Mouse (Mus musculus): ENCODE measurements at regions not wholly inside any gene's neighbourhood (a gene's known extent, or its start where the extent isn't known, plus 50 kb on each side); places are given as distances from the start of the nearest gene placed in this dataset.

DNA sequence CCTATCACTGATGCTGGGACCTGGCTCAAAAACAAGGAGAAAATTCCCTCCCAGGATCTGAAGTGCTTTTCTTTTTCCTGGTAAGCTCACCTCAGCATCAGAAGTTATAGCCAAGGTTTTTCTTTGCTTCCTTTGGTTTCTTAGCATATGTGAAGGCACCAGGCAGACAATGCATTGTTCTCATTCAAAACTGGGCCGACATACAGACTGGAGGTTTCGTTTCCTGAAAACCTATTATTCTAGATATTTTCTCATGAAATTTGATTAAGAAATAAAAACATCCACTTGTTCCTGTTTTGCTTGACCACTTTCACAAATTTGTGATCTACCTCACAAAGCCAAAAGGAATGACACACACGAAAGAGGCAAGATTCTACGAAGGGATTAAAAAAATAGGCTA, 308.7 kb downstream of the Inhba start:
- H3K36me3 ChIP-seq: no peaks in the 10 kb centered on the region
- H3K4me1 ChIP-seq: no peaks in the 10 kb centered on the region
- no peak for ATAC-seq (ENCODE audit: low FRiP score, low read depth)
- no peak overlapping the region for H3K9ac ChIP-seq
- H3K27me3 ChIP-seq: no peaks in the 10 kb centered on the region
- no peak overlapping the region for H3K4me2 ChIP-seq (replicated peaks)
- H3K9me3 ChIP-seq: no peaks in the 10 kb centered on the region
- 86% methylated on average over 4 of the region's 4 CpGs for WGBS
- no peak overlapping the region for H3K27ac ChIP-seq
- no peak overlapping the region for H3K4me3 ChIP-seq

DNA sequence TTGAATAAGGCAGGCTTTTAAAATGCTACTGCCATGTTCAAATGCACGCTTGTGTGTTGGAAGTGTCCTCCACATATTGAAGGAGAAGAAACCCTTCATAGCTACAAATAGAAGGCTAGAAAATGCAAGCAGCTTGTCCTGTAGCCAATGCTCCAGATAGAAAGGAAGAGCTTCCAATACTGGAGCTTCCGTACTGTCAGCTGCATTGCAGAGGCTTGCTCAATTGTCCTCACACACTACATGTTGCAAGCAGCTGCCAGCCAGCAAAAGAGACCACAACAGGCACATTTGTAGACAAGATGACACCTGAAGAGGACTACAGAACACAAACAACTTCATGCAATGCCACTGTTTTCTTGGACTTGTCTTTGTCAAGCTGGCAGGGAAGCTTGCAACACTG, 314.0 kb downstream of the Inhba start:
- H3K9me3 ChIP-seq: no peaks in the 10 kb centered on the region
- no peaks in the 10 kb centered on the region for H3K36me3 ChIP-seq
- no peak overlapping the region for H3K4me2 ChIP-seq (replicated peaks)
- H3K27me3 ChIP-seq: no peaks in the 10 kb centered on the region
- no peak overlapping the region for H3K4me3 ChIP-seq
- no peak for ATAC-seq (ENCODE audit: low FRiP score, low read depth)
- H3K27ac ChIP-seq: no peak overlapping the region
- WGBS: 80% methylated on average over 2 of the region's 2 CpGs
- H3K4me1 ChIP-seq: no peaks in the 10 kb centered on the region
- H3K9ac ChIP-seq: no peak overlapping the region

DNA sequence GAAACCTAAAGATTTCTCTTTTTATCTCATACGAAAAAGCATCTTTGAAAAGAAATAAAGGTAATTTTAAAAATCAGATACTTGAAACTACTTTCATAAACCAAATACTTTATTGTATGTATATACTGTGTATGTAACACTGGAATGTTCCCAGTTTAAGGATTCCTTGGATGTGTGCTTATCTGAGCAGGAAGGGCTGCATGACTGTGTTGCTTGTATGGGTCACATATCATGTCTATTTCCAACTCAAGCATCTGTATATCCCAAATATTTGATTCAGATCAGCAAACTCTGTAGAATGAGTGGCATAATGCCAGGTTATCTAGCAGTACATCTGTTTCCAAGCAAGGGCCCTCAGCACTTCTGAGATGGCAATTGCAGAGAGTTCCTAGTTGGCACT, 330.1 kb downstream of the Inhba start:
- Histone ChIP-seq H3K9me3 (no peaks in the 10 kb centered on the region), H3K27me3 (no peaks in the 10 kb centered on the region), H3K4me1 (no peaks in the 10 kb centered on the region), H3K4me3 (no peak overlapping the region), H3K36me3 (no peaks in the 10 kb centered on the region), H3K27ac (no peak overlapping the region), H3K4me2 (replicated peaks) (no peak overlapping the region), H3K9ac (no peak overlapping the region)
- 85% methylated on average over 1 of the region's 1 CpGs for WGBS
- ATAC-seq (ENCODE audit: low FRiP score, low read depth): no peak

DNA sequence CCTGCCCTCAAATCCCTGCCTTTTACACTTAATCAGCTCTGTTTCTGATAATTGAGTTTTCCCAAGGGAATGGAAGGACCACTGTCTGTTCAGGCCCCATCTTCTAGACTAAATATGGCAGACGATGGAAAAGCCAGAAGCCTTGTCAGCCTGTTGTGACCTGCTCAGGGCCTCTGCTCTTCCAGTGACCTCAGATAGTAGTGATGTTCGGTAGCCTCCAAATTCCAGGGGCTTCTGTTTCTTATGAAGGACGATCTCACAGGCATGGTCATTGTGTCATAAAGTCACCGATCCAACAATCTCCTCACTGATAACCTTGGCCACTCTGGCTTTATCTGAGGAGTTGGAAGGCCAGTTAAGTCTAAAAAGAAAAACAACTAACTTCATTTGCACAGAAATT, 330.5 kb downstream of the Inhba start:
- no peaks in the 10 kb centered on the region for H3K36me3 ChIP-seq
- H3K4me2 ChIP-seq (replicated peaks): no peak overlapping the region
- H3K4me1 ChIP-seq: no peaks in the 10 kb centered on the region
- ATAC-seq (ENCODE audit: low FRiP score, low read depth): no peak
- WGBS: 75% methylated on average over 4 of the region's 4 CpGs
- no peaks in the 10 kb centered on the region for H3K27me3 ChIP-seq
- H3K9me3 ChIP-seq: no peaks in the 10 kb centered on the region
- no peak overlapping the region for H3K9ac ChIP-seq
- H3K27ac ChIP-seq: no peak overlapping the region
- no peak overlapping the region for H3K4me3 ChIP-seq

DNA sequence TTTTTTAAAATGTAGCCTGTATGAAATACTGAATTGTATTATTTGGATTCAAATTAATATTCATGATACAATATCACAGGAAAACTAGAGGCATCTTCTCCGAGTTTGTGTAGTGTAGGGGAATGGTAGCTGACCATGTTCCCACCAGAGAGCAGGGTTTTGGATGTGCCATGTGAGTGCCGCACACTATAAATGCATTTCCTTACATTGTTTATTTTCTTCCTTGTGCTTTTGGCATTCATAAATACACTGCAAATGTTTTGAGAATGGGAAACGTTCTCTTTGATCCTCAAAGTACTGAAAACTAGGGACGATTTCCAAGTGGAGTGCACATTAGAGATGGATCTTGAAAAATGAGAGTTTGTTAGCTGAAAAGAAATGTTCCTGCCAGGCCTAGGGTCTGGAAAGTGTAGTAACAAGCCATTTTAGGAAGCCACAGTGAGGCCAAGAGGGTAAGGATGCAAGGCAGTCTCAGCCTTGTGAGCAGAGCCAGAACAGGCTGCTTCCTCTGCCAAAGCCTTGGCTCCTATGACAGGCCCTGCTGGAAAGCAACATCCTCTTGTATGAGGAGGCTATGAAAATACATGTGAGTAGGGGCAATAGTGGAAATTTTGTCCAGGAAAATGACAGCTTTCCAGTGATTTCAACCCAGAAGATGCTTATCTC, 331.8 kb downstream of the Inhba start:
- H3K36me3 ChIP-seq: no peaks in the 10 kb centered on the region
- H3K9ac ChIP-seq: no peak overlapping the region
- no peak overlapping the region for H3K4me3 ChIP-seq
- H3K9me3 ChIP-seq: no peaks in the 10 kb centered on the region
- no peaks in the 10 kb centered on the region for H3K27me3 ChIP-seq
- ATAC-seq (ENCODE audit: low FRiP score, low read depth): no peak
- H3K27ac ChIP-seq: no peak overlapping the region
- WGBS: 77% methylated on average over 4 of the region's 4 CpGs
- no peak overlapping the region for H3K4me2 ChIP-seq (replicated peaks)
- H3K4me1 ChIP-seq: no peaks in the 10 kb centered on the region

DNA sequence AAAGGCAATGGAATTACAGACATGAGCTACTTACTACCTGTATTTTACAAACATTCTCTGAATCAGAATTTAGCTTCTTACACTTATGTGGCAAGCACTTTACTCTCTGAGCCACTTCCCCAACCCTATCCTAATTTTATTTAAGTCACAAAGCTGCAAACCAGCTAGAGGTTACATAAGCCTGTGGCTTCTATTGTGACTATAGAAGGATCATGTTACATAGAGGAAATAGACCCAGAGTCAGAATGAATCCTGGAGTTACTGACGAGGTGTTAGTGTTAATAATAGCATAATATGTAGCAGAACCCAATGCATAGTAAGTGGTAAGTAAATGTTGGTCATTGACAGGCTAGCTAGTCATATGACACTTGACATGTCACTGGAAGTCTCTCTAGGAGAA, 337.7 kb downstream of the Inhba start:
- Histone ChIP-seq H3K4me2 (replicated peaks) (no peak overlapping the region), H3K4me1 (peaks cover 5% of the 10 kb centered on the region; the same call in 1 of the 2 replicates), H3K27me3 (no peaks in the 10 kb centered on the region), H3K9me3 (no peaks in the 10 kb centered on the region), H3K36me3 (no peaks in the 10 kb centered on the region), H3K4me3 (no peak overlapping the region), H3K27ac (no peak overlapping the region), H3K9ac (no peak overlapping the region)
- WGBS: 8% methylated on average over 1 of the region's 1 CpGs
- no peak for ATAC-seq (ENCODE audit: low FRiP score, low read depth)

DNA sequence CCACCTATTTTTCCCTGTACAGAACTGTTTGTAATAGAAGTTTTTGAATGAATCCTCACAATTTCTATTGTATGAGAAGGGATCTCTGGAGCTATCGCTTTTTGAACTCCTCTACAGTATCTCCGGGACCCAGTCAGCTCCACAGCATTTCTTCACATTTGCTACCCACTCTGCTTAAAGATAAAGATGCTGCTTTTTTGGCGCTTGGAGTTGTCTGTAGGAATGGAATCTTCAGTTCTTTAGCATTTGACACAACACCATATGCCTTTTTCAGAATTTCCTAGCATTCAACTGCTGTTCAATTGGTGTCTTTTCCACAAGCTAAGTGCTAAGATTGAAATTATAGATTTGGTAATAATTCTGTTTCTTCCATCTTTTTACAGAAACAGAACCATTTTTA, 338.4 kb downstream of the Inhba start:
- peaks cover 5% of the 10 kb centered on the region; the same call in 1 of the 2 replicates for H3K4me1 ChIP-seq
- no peaks in the 10 kb centered on the region for H3K9me3 ChIP-seq
- H3K27me3 ChIP-seq: no peaks in the 10 kb centered on the region
- ATAC-seq (ENCODE audit: low FRiP score, low read depth): no peak
- H3K4me3 ChIP-seq: no peak overlapping the region
- WGBS: 87% methylated on average over 3 of the region's 3 CpGs
- no peaks in the 10 kb centered on the region for H3K36me3 ChIP-seq
- H3K9ac ChIP-seq: no peak overlapping the region
- no peak overlapping the region for H3K27ac ChIP-seq
- no peak overlapping the region for H3K4me2 ChIP-seq (replicated peaks)

DNA sequence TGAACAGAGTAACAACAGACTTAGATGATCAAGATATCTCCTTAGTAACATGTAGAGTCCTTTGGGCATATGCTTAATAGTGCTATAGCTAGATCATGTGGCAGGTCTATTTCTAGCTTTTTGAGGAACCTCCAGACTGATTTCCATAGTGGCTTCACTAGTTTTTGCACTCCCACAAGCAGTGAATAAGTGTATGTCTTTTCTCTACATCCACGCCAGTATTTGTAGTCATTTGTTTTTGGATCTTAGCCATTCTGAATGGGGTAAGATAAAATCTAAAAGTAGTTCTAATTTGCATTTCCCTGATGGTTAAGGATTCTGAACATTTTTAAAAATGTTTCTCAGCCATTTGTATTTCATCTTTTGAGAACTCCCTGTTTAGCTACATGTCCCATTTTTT, 343.7 kb downstream of the Inhba start:
- WGBS: 75% methylated on average over 1 of the region's 1 CpGs
- H3K36me3 ChIP-seq: no peaks in the 10 kb centered on the region
- no peak for ATAC-seq (ENCODE audit: low FRiP score, low read depth)
- no peaks in the 10 kb centered on the region for H3K4me1 ChIP-seq
- H3K9me3 ChIP-seq: no peaks in the 10 kb centered on the region
- no peak overlapping the region for H3K9ac ChIP-seq
- H3K4me3 ChIP-seq: no peak overlapping the region
- no peaks in the 10 kb centered on the region for H3K27me3 ChIP-seq
- no peak overlapping the region for H3K4me2 ChIP-seq (replicated peaks)
- no peak overlapping the region for H3K27ac ChIP-seq

DNA sequence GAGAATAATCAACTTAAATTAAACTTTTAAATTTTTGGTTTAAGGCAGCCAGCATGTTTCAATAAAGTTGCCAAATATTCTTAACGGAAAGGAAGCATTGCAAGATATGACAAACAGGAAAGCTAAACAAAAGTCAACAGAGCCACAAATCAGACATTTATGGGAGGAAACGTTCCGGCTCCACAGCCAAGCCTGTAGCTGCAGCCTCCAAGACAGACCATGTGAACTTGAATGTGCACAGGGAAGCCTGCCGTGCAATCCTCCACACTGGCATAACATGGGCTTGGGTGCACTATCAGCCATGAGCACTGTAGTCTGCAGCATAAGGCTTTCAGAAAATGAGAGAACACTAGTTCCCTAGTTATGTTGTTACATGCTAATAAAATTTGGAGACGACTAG, 367.8 kb downstream of the Inhba start:
- no peak overlapping the region for H3K9ac ChIP-seq
- no peaks in the 10 kb centered on the region for H3K36me3 ChIP-seq
- 70% methylated on average over 5 of the region's 5 CpGs for WGBS
- H3K4me1 ChIP-seq: no peaks in the 10 kb centered on the region
- H3K4me3 ChIP-seq: no peak overlapping the region
- H3K27ac ChIP-seq: no peak overlapping the region
- no peaks in the 10 kb centered on the region for H3K9me3 ChIP-seq
- H3K4me2 ChIP-seq (replicated peaks): no peak overlapping the region
- no peaks in the 10 kb centered on the region for H3K27me3 ChIP-seq
- no peak for ATAC-seq (ENCODE audit: low FRiP score, low read depth)

DNA sequence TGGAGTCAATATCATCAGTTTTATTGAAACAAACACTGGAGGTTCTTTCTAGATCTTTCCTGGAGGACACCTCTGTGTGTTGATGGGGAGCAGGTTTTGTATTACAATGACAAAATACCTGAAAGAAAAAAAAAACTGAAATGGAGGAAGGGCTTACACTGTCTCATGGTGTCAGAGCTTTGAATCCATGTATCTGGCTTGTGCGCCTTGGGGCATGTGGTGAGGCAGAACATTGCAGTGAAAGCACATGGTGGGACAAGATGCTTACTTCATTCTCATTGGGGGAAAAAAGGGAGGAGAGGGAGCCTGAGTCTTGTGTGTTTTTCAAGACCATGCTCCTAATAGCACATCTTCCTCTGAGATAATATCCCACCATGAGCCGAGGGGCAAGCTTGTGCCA, 368.3 kb downstream of the Inhba start:
- WGBS: 88% methylated on average over 2 of the region's 2 CpGs
- ATAC-seq (ENCODE audit: low FRiP score, low read depth): no peak
- Histone ChIP-seq H3K9me3 (no peaks in the 10 kb centered on the region), H3K4me1 (no peaks in the 10 kb centered on the region), H3K27ac (no peak overlapping the region), H3K4me2 (replicated peaks) (no peak overlapping the region), H3K36me3 (no peaks in the 10 kb centered on the region), H3K9ac (no peak overlapping the region), H3K27me3 (no peaks in the 10 kb centered on the region), H3K4me3 (no peak overlapping the region)

DNA sequence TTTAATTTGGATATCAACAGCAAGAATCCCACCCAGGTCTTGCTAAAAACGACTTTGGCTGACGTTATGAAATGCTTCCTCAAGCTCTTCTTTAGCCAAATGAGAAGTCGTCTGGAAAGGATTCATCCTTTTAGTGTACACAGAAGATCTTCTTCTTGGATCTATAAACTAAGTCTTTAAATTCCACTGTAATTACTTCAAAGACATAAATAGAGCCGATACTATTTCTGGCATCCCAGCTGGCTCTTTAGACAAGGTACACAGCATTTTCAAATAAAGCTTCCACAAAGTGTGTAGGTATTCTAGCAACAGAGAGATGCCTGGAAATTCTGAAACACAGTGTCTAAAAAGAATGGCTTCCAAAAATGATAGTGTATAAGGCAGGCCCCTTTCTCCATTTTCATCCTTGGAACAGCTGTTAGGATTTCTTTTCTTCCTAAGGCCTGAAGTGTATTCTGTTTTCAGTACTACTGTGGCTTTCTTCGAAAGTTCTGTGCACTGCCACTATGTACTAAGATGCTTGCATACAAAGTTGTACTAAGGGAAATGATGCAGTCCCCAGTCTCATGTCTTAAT, 371.4 kb downstream of the Inhba start:
- H3K4me2 ChIP-seq (replicated peaks): no peak overlapping the region
- no peak overlapping the region for H3K27ac ChIP-seq
- H3K27me3 ChIP-seq: no peaks in the 10 kb centered on the region
- no peaks in the 10 kb centered on the region for H3K4me1 ChIP-seq
- WGBS: 78% methylated on average over 5 of the region's 5 CpGs
- H3K9me3 ChIP-seq: no peaks in the 10 kb centered on the region
- H3K9ac ChIP-seq: no peak overlapping the region
- no peak overlapping the region for H3K4me3 ChIP-seq
- H3K36me3 ChIP-seq: no peaks in the 10 kb centered on the region
- no peak for ATAC-seq (ENCODE audit: low FRiP score, low read depth)

DNA sequence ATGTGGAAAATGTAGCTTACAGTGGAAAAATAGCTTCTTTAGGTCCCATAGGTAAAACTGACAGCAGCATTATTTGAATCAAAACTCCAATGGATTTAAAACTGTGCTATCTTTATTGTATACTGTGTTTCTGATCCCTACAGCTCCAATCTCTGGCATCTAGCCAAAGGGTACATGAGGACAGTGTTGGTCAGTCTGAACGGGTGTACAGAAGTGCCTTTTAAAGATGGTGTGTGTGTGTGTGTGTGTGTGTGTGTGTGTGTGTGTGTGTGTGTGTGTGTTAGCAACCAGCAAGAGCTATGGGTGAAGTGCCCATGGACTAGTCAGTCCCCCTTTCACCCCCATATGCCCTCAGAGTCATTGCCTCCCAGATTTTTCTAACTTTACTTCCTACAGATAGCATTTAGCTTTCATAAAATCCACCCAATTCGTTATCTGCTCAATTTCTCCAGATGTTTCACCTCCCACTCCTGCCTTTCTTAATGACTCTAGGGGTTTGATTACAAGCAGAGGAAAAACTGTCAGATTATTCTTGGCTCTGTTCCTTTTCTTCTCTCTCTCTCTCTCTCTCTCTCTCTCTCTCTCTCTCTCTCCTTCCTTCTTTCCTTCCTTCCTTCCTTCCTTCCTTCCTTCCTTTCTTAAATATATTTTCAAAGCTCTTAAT, 404.8 kb downstream of the Inhba start:
- no peak for ATAC-seq (ENCODE audit: low FRiP score, low read depth)

DNA sequence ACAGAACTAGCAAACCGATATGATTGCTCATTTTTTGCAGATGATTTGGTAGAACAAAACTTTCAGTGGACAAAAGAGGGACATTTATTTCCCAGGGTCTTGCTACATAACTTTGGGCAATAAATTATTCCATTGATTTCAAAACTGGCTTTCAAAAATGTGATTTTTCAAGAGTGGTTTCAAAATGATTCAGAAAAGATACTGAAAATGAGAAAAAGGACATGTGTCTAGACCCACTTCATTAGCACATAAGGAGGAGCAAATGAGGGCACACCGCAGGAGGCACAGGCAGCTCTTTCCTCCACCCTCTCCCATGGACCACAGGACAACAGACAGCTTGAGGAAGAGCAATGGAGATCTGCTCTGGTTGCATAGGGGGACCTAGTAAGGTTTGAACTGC, 412.5 kb downstream of the Inhba start:
- H3K27me3 ChIP-seq: no peaks in the 10 kb centered on the region
- H3K36me3 ChIP-seq: no peaks in the 10 kb centered on the region
- WGBS: 78% methylated on average over 2 of the region's 2 CpGs
- H3K27ac ChIP-seq: no peak overlapping the region
- no peaks in the 10 kb centered on the region for H3K9me3 ChIP-seq
- no peak for ATAC-seq (ENCODE audit: low FRiP score, low read depth)
- no peaks in the 10 kb centered on the region for H3K4me1 ChIP-seq
- H3K4me2 ChIP-seq (replicated peaks): no peak overlapping the region
- H3K9ac ChIP-seq: no peak overlapping the region
- H3K4me3 ChIP-seq: no peak overlapping the region

More for the DNA sequence above, 404.8 kb downstream of the Inhba start:
- 39% methylated on average over 2 of the region's 2 CpGs for WGBS
- Histone ChIP-seq H3K9me3 (no peaks in the 10 kb centered on the region), H3K27ac (no peak overlapping the region), H3K36me3 (no peaks in the 10 kb centered on the region), H3K4me2 (replicated peaks) (no peak overlapping the region), H3K27me3 (no peaks in the 10 kb centered on the region), H3K4me1 (no peaks in the 10 kb centered on the region), H3K4me3 (no peak overlapping the region), H3K9ac (no peak overlapping the region)
